Mouse (Mus musculus) splenic B cell, adult 2 months (primary cell): ENCODE measurements at regions not wholly inside any gene's neighbourhood (a gene's known extent, or its start where the extent isn't known, plus 50 kb on each side); places are given as distances from the start of the nearest gene placed in this dataset.
A peak's percentile ranks its signal among the peaks of the same experiment; 100 is the strongest.

Experiments
- DNase-seq: peaks from one replicate; pipeline ENCODE4 v3.0.0-alpha.2; 2011; ENCODE audit warnings: low read depth, low spot score
- H3K27me3 ChIP-seq: 2 replicates; pipeline ENCODE4 v1.6.1; 2012; ENCODE audit warnings: mild to moderate bottlenecking, low read length, moderate library complexity, mixed read lengths; ENCODE audit not compliant: control insufficient read depth, poor library complexity, insufficient read depth, severe bottlenecking
- H3K36me3 ChIP-seq: 2 replicates; pipeline ENCODE4 v1.6.1; 2012; ENCODE audit warnings: mild to moderate bottlenecking, low read length, moderate library complexity, mixed read lengths; ENCODE audit not compliant: control insufficient read depth, poor library complexity, insufficient read depth, severe bottlenecking

DNA sequence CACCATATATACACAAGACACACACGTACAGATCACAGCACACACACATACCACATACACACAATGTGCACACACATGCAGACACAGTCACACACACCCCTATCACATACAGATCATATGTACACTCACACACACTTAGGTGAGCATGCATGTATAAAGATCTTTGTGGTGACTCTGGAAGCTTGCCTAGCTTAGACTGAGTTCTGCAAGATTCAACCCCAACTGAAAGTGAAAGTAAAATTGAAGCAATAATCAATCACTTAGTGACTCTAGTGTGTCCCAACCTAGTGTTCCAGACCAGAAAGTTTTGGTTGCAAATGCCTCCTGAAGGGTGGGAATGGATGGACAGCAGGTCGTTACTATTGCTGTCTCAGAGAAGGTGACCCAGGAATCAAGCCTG is 262.8 kb downstream of the Bcl11a start:
- Histone ChIP-seq H3K36me3 (no peaks in the 10 kb centered on the region), H3K27me3 (no peaks in the 10 kb centered on the region)
- DNase-seq, result peak; percentile 18

DNA sequence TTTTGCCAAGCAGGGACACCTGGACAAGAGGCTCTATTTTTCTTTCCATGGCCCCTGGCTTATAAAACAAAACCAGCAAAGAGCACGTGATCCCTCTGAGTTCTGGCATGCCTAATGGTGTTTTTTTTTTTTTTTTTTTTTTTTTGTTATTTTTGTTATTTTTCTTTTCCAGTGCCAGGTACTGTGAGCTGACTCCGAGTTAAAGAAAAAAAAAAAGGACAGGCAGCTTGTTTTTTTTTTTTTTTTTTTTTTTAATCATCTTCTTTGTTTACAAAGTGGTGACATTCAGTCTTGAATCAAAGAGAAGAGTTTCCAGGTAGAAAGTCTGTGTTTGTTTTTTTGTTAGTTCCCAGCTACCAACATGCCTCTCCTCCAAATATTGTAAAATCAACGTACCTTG is 263.8 kb downstream of the Bcl11a start:
- H3K27me3 ChIP-seq, result no peaks in the 10 kb centered on the region
- no peak for DNase-seq
- H3K36me3 ChIP-seq, result no peaks in the 10 kb centered on the region

DNA sequence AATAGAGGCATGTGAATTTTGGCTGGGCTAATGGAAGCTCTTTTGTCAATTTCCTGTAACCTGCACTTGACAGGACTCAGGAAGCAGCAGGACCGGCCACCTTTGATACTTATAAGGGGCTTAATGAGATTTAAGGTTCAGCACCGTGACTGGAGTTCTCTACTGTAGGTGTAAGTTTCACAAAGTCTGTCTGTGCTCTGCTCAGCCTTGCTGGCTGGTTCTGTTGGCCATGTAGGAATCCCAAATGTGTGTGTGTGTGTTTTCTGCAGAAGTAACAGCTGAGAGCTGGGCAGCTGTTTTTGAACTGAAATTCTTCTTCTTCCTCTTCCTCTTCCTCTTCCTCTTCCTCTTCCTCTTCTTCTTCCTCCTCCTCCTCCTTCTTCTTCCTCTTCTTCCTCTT is 264.3 kb downstream of the Bcl11a start:
- no peaks in the 10 kb centered on the region for H3K36me3 ChIP-seq
- DNase-seq, result no peak
- H3K27me3 ChIP-seq, result no peaks in the 10 kb centered on the region

DNA sequence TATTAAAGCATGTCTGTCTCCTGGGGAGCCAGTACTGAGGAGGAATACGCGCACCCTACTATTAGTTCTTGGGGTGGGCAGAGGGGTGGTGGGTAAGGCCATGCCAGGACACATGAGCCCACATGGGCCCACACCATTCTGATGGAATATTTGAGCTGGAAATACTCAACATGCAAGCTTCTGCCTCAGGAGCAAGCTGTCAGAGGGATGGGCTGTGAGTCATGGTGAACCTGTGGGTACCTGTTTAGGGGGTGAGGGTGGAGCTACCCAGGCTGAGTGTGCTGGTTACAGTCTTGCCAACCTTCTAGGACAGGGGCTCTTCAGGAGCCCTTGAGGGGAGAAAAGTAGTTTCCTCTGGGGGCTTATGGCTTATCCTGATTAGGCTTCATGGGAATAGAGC is 264.9 kb downstream of the Bcl11a start:
- DNase-seq, result no peak
- no peaks in the 10 kb centered on the region for H3K27me3 ChIP-seq
- H3K36me3 ChIP-seq, result no peaks in the 10 kb centered on the region

DNA sequence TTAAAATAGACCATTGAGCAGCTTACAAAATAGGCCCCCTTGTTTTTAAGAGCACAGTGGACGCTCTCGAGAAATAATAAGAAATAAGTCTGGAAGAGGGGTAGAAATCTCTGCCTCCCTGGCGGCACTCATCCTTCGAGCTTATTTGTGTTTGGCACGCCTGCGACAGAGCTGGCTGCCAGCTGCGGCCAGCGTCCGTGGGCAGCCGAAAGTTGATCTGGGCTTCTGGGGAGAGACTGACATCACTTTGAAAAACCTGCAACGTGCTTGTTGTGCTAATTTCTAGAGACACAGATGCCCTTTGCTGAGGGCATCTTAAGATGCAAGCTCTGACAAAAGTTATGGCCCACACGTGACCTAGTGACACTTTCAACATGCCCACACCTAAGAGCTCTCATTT is 269.4 kb downstream of the Bcl11a start:
- no peak for DNase-seq
- no peaks in the 10 kb centered on the region for H3K27me3 ChIP-seq
- no peaks in the 10 kb centered on the region for H3K36me3 ChIP-seq

DNA sequence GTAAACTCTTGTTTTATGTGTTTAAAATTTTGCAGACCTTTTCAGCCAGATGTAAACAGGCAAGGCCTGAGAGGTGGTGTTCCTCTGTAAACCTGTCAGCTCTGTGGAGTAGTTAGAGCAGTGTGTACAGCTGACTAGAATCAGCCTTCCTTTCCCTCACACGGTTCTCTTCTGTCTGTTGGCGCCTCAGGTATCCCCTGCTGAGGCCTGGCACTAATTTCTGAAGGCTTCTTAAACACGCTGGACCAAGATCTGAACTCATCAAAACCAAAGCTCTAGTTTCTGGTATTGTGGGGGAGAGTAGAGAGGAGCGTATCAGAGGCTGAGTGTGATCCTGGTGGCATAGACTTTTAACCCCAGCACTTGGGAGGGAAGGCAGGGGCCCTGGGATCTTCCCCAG is 270.9 kb downstream of the Bcl11a start:
- Histone ChIP-seq H3K36me3 (no peaks in the 10 kb centered on the region), H3K27me3 (no peaks in the 10 kb centered on the region)
- no peak for DNase-seq

DNA sequence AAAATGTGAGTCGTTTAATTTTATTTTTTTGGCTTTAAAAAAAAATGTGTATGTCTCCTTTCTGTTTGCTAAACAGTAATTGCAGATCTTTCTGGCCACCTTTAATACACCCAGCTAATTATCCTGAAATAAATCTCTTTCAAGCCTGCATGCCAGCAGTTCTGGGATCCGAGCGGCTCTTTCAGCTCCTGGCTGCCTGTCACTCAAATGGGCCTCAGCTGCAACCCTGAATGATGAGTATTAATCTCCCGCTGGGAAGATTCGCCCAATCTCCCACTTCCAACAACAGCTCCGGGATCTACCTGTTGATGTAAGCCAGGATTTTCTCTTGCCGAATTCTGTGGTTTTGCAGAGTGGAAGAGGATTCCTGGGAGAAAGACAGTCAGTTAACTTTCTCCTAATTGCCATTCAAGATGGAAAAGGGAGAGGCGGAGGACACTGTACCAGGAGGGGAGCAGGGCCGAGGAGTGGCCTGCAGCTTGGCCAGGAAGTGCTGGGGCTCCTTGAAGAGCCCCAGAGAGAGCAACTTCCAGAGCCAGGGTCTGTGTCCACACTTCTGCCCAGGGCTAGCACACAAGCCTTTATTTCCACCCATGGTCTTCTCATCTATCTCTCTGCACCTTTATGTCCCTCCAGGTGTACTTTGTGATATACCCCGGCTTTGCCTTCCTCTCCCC is 272.2 kb downstream of the Bcl11a start:
- DNase-seq, result no peak
- Histone ChIP-seq H3K36me3 (no peaks in the 10 kb centered on the region), H3K27me3 (no peaks in the 10 kb centered on the region)

DNA sequence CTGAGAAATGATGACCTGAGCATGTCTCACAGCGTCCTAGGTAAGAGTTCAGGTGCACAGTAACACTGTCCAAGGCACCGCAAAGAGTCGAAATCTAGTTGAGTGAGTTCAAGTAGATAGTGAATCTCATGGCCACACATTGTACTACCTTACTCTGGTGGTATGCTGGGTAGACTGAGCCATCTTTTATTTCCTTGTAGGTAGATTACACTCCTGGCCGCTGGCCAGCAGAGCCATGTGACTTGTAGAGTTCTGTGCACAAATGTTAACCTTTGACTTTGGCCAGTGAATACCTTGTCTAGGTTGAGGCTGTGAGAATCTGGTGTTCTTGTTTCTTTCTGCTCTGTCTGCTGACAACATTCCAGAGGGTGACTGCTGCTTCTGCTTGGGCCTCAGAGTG is 273.0 kb downstream of the Bcl11a start:
- DNase-seq, result no peak
- Histone ChIP-seq H3K36me3 (no peaks in the 10 kb centered on the region), H3K27me3 (no peaks in the 10 kb centered on the region)

DNA sequence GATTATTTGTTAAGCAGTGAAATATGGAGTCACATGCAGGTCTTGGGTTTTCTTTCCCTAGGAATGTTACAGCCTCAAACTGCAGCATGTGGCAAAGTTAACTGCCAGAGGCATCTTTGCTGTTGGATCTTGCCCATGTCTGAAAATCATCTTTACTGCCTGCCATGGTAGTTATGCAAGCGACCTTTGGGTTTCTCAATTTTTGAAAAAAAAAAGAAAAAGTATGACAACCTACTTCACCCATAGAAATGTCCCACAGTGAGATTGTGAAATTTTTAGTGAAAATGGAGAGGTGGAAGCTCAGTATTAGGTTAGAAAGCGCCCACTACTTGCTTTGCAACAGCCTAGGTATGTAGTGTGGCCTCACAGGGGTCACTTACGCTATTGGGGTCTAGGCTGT is 274.2 kb downstream of the Bcl11a start:
- no peaks in the 10 kb centered on the region for H3K36me3 ChIP-seq
- H3K27me3 ChIP-seq, result no peaks in the 10 kb centered on the region
- DNase-seq, result no peak

DNA sequence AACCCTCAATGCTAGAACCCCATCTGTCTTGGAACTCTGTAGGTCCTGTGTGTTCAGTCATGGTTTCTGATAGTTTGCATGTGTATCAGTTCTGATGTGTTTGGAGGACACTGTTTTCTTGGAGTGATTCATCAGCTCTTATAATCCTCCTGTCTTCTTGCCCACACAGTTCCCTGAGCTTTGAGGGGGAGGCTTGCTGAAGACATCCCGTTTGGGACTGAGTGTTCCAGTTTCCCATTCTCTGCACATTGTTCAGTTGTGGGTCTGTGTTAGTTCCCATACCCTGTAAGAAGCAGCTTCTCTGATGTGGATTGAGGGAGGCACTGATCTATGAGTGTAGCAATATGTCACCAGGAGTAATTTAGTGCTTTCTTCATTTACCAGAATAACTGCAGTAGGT is 275.2 kb downstream of the Bcl11a start:
- Histone ChIP-seq H3K36me3 (no peaks in the 10 kb centered on the region), H3K27me3 (no peaks in the 10 kb centered on the region)
- no peak for DNase-seq

DNA sequence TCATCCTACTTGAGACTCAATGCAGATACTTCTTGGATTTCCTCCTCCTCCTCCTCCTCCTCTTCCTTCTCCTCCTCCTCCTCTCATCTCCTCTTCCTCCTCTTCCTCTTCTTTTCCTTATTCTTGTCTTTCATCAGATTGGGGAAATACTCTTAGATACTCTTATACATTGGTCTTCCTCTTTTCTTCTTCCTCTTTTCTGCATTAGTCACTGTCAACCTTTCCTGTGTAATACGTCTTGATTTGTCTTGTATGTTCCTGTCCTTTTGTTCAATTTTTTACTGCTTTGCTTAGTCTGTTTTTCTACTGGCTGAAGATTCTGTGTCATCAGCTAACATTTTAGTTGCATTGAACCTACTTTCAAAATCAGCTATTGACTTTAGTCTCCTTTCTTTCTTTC is 279.5 kb downstream of the Bcl11a start:
- H3K36me3 ChIP-seq, result no peaks in the 10 kb centered on the region
- peak; percentile 57 for DNase-seq
- H3K27me3 ChIP-seq, result no peaks in the 10 kb centered on the region

DNA sequence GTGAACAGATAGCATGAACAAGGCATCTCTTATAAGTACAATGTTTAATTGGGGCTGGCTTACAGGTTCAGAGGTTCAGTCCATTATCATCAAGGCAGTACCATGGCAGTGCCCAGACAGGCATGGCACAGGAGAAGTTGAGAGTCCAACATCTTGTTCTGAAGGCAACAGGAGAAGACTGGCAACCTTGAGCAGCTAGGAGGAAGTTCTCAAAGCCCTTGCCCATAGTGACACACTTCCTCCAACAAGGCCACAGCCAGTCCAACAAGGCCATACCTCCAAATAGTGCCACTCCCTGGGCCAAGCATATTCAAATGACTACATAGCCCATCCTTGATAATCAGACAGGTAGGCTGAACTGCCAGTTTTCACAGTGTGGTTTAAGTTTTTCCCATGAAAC is 281.2 kb downstream of the Bcl11a start:
- H3K36me3 ChIP-seq, result no peaks in the 10 kb centered on the region
- H3K27me3 ChIP-seq, result no peaks in the 10 kb centered on the region
- DNase-seq, result peak; percentile 31

DNA sequence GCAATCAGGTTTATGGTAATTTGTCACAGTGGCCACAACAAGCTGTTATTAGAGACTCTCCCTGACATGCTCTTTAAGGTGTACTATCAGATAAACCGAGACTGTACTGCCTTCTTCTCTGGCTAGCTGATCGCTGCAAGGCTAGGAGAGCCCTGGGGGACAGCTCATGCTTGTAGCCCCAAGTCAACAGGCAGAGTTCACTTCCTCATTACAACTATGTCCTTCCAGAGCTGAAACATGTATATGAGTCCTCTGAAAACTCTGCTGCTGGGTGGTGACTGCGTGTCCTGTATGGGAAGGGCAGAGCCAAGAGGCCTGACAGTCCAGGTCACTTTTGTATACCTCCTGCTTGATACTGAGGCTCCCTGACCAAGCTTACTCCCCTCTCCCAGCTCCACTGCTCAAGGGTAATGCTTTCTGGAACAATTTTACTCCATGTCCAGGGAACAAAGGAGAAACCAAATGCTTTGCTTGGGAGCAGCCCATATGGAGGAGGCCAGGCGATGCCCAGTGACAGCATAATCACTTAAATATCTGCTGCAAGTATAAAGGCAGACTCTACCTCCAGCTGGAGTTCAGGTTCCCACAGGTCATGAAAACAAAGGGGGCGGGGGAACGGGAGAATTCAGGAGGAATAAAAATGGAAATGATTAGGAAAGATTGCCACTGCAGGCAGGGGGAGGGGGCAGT is 284.3 kb downstream of the Bcl11a start:
- DNase-seq, result peak; percentile 26
- no peaks in the 10 kb centered on the region for H3K36me3 ChIP-seq
- H3K27me3 ChIP-seq, result no peaks in the 10 kb centered on the region

DNA sequence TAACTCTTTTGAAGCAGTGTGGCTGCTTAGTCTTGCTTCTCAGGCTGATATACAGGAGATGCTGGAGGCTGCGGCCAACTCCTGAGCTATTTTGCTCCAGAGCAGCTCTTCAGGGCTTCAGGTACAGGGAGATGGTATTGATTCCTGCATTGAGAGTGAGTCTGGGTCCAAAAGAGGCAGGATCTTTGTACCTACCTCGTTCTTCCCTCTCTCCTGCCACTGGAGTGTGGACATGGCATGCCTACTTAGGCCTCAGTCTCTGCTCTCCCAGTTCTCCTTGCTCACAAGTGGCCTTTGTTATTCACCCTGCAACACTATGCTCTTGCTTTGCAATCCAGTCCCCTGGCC is 284.8 kb downstream of the Bcl11a start:
- Histone ChIP-seq H3K27me3 (no peaks in the 10 kb centered on the region), H3K36me3 (no peaks in the 10 kb centered on the region)
- DNase-seq, result no peak

DNA sequence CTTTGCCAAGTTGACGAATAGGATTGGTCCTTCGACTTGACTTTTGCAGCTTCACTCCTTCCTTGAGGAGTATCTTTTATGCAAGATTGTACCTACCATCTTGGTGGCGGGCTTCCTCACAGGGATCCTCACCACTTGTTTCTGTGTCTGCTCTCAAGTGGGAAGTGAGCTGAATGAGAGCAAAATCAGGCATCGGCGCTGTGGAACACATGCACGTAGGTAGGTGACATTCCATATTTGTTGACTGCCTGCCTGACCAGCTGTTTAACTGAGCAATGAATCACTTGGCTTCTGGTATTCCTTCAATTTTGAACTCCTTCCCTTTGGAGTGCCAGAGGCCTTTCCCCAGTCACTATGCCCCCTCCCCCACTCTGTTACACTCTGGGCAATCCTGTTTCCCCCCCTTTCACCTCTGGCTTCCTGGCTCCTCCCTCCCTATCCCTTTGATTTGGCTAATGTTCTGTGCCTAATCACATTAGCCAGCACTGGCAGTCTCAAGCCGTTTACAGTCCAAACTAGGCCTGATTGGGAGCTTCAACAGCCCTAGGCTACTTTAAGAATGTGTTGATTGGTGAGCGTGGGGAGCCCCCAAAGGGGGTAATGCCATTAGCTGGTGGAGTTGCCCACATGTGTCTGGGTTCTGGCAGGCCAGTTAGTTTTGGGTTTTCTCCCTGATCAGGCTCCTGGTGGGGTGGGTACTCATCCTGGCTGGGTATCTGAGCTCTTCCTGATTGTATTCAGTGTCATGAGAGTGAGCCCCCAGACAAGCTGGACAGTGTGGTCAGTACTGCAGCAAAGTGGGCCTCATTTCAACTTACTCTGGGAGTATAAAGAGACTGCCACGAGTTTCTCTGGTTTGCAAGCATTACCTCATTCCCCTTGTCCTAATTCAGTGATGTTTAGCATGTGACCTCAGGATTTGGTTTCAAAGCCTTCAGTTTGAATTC is 285.8 kb downstream of the Bcl11a start:
- Histone ChIP-seq H3K27me3 (no peaks in the 10 kb centered on the region), H3K36me3 (no peaks in the 10 kb centered on the region)
- no peak for DNase-seq
